Mouse (Mus musculus): ENCODE measurements around the gene Myh14.

GRCm38 (mm10) chr7:44653773-44654172 is 16.9 kb downstream of the Myh14 start:
- peak; percentile 30; the same call in 1 of the 2 replicates for TF ChIP-seq CTCF (IDR thresholded peaks at IDR 0.05; ENCODE audit: borderline replicate concordance, control insufficient read depth, extremely low read depth, insufficient read depth, low read length, poor library complexity)
- TF ChIP-seq POLR2A (IDR thresholded peaks at IDR 0.05; ENCODE audit: control insufficient read depth, extremely low read depth, insufficient read depth, low read length, poor library complexity) = no peak

All from thymus, adult 2 months (tissue).